Mouse (Mus musculus): Measurements from ENCODE around the gene Rps27a.

DNA sequence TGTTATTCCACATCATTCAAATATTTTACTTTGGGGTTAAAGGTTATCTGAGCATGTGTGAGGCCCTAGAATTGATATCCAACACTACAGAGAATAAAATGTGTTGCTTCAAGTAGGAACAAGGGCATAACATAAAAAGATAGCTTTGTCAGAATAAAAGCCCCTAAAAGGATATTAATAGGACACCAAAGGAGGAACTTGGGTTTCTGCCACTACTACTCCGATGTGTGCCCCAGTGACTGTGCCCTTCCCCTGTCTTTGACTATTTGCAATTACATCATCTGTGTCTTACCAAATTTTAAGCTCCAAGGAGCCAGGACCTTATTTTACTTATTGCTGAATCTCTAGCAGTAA lies 1.5 kb upstream of the Rps27a start:
- TF ChIP-seq POLR2A (IDR thresholded peaks at IDR 0.05; ENCODE audit: borderline replicate concordance, extremely low read depth, low read depth, low read length) (no peak), CTCF (IDR thresholded peaks at IDR 0.05; ENCODE audit: insufficient read depth, low read length) (no peak)
